Mouse (Mus musculus) lung, postnatal 0 days (tissue): ENCODE results near the gene Olfr222.

ENCODE experiments used
- CTCF ChIP-seq: IDR thresholded peaks from 2 replicates; pipeline ENCODE4 v1.5.1; 2016; ENCODE audit warnings: antibody characterized with exemption, mild to moderate bottlenecking
- EP300 ChIP-seq: IDR thresholded peaks from 2 replicates; pipeline ENCODE4 v1.6.1; 2016; ENCODE audit warnings: antibody characterized with exemption, mild to moderate bottlenecking, control low read depth

DNA sequence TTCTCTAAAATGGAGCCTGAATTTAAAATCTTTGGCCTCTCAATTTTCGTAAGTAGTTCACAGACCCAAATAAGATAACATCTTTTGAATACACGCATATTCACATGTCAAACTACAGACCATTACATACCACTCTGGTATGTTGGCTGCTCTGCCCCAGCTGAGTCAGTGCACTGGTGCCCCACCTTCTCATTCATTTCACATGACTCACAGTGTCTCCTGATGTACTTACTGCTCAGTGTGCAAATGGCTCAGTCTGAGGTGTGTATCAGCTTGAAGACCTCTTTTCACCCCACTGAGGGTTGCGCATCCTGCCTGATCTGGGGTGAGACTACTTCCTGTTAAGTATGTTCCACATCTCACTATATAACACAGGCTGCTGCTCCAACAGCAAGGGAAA, 24.8 kb upstream of the Olfr222 start:
- peak; percentile 47; the same call in 1 of the 2 replicates for TF ChIP-seq EP300
- no peak for TF ChIP-seq CTCF
